Mouse (Mus musculus): ENCODE data around the gene Ankmy2. TPM values are rescaled to one million over a fixed set of nuclear protein-coding genes. Genes with fewer than 3 reads are reported as not detected.
A peak's percentile ranks its signal among the peaks of the same experiment; 100 is the strongest.

The Ankmy2 gene
- polyA plus RNA-seq, 1 experiment from 2014 or later: 36.9 TPM

GRCm38 (mm10) chr12:36134111-36134510, 22.8 kb upstream of the Ankmy2 start:
- Histone ChIP-seq H3K27ac (no peak overlapping the region), H3K4me2 (no peak overlapping the region), H3K4me3 (replicated peaks) (no peak overlapping the region), H3K36me3 (peaks cover 59% of the 10 kb centered on the region), H3K9me3 (replicated peaks) (no peaks in the 10 kb centered on the region), H3K27me3 (no peaks in the 10 kb centered on the region), H3K9ac (no peak overlapping the region), H3K4me1 (0 out of 2 replicates have a peak, but pooled peaks cover 4% of the 10 kb centered on the region)
- no peak for ATAC-seq (replicated peaks; ENCODE audit: low FRiP score)
- WGBS: 86% methylated on average over 5 of the region's 5 CpGs

GRCm38 (mm10) chr12:36135409-36135808, 21.5 kb upstream of the Ankmy2 start:
- Histone ChIP-seq H3K36me3 (peaks cover 59% of the 10 kb centered on the region), H3K4me2 (no peak overlapping the region), H3K4me3 (replicated peaks) (no peak overlapping the region), H3K27ac (no peak overlapping the region), H3K27me3 (no peaks in the 10 kb centered on the region), H3K9me3 (replicated peaks) (no peaks in the 10 kb centered on the region), H3K9ac (no peak overlapping the region), H3K4me1 (0 out of 2 replicates have a peak, but pooled peaks cover 4% of the 10 kb centered on the region)
- WGBS: 93% methylated on average over 3 of the region's 3 CpGs
- no peak for ATAC-seq (replicated peaks; ENCODE audit: low FRiP score)

GRCm38 (mm10) chr12:36136285-36136684, 20.6 kb upstream of the Ankmy2 start:
- H3K4me2 ChIP-seq: no peak overlapping the region
- peaks cover 61% of the 10 kb centered on the region for H3K36me3 ChIP-seq
- 92% methylated on average over 8 of the region's 8 CpGs for WGBS
- H3K4me1 ChIP-seq: 0 out of 2 replicates have a peak, but pooled peaks cover 4% of the 10 kb centered on the region
- H3K27ac ChIP-seq: no peak overlapping the region
- no peak for ATAC-seq (replicated peaks; ENCODE audit: low FRiP score)
- H3K27me3 ChIP-seq: no peaks in the 10 kb centered on the region
- no peak overlapping the region for H3K9ac ChIP-seq
- no peaks in the 10 kb centered on the region for H3K9me3 ChIP-seq (replicated peaks)
- H3K4me3 ChIP-seq (replicated peaks): no peak overlapping the region

- H3K4me1 ChIP-seq: 0 out of 2 replicates have a peak, but pooled peaks cover 4% of the 10 kb centered on the region
- H3K36me3 ChIP-seq: peaks cover 53% of the 10 kb centered on the region
- WGBS: 85% methylated on average over 4 of the region's 4 CpGs
- ATAC-seq (replicated peaks; ENCODE audit: low FRiP score): no peak
- no peak overlapping the region for H3K9ac ChIP-seq
- no peaks in the 10 kb centered on the region for H3K9me3 ChIP-seq (replicated peaks)
- no peak overlapping the region for H3K4me2 ChIP-seq
- no peak overlapping the region for H3K4me3 ChIP-seq (replicated peaks)
- no peak overlapping the region for H3K27ac ChIP-seq
- H3K27me3 ChIP-seq: no peaks in the 10 kb centered on the region
These were observed 19.7 kb upstream of the Ankmy2 start for GRCm38 (mm10) chr12:36137192-36137591.

GRCm38 (mm10) chr12:36140401-36140800, 16.5 kb upstream of the Ankmy2 start:
- H3K9ac ChIP-seq: no peak overlapping the region
- 92% methylated on average over 6 of the region's 6 CpGs for WGBS
- H3K4me3 ChIP-seq (replicated peaks): no peak overlapping the region
- no peak overlapping the region for H3K4me2 ChIP-seq
- no peak overlapping the region for H3K27ac ChIP-seq
- ATAC-seq (replicated peaks; ENCODE audit: low FRiP score): no peak
- H3K36me3 ChIP-seq: peaks cover 36% of the 10 kb centered on the region
- no peaks in the 10 kb centered on the region for H3K9me3 ChIP-seq (replicated peaks)
- H3K4me1 ChIP-seq: no peaks in the 10 kb centered on the region
- H3K27me3 ChIP-seq: no peaks in the 10 kb centered on the region

GRCm38 (mm10) chr12:36146230-36147011, 10.5 kb upstream of the Ankmy2 start:
- ATAC-seq (replicated peaks; ENCODE audit: low FRiP score): no peak
- Histone ChIP-seq H3K4me1 (no peaks in the 10 kb centered on the region), H3K27me3 (no peaks in the 10 kb centered on the region), H3K36me3 (peaks cover 6% of the 10 kb centered on the region; the same call in 1 of the 2 replicates), H3K4me3 (replicated peaks) (no peak overlapping the region), H3K4me2 (no peak overlapping the region), H3K27ac (no peak overlapping the region), H3K9ac (no peak overlapping the region), H3K9me3 (replicated peaks) (no peaks in the 10 kb centered on the region)
- 89% methylated on average over 3 of the region's 3 CpGs for WGBS

GRCm38 (mm10) chr12:36150265-36150664, 6.6 kb upstream of the Ankmy2 start:
- H3K4me1 ChIP-seq: peaks cover 13% of the 10 kb centered on the region
- H3K4me3 ChIP-seq (replicated peaks): no peak overlapping the region
- WGBS: 91% methylated on average over 2 of the region's 2 CpGs
- no peak overlapping the region for H3K9ac ChIP-seq
- no peak overlapping the region for H3K4me2 ChIP-seq
- ATAC-seq (replicated peaks; ENCODE audit: low FRiP score): no peak
- H3K27ac ChIP-seq: no peak overlapping the region
- H3K36me3 ChIP-seq: peaks cover 3% of the 10 kb centered on the region; the same call in 1 of the 2 replicates
- H3K9me3 ChIP-seq (replicated peaks): no peaks in the 10 kb centered on the region
- no peaks in the 10 kb centered on the region for H3K27me3 ChIP-seq

GRCm38 (mm10) chr12:36150737-36151136, 6.2 kb upstream of the Ankmy2 start:
- H3K4me3 ChIP-seq (replicated peaks): no peak overlapping the region
- no peak overlapping the region for H3K27ac ChIP-seq
- H3K27me3 ChIP-seq: no peaks in the 10 kb centered on the region
- H3K36me3 ChIP-seq: peaks cover 3% of the 10 kb centered on the region; the same call in 1 of the 2 replicates
- ATAC-seq (replicated peaks; ENCODE audit: low FRiP score): no peak
- peaks cover 16% of the 10 kb centered on the region for H3K4me1 ChIP-seq
- WGBS: 92% methylated on average over 2 of the region's 2 CpGs
- H3K9me3 ChIP-seq (replicated peaks): no peaks in the 10 kb centered on the region
- H3K4me2 ChIP-seq: no peak overlapping the region
- no peak overlapping the region for H3K9ac ChIP-seq

- Histone ChIP-seq H3K4me3 (replicated peaks) (peak overlapping the region; percentile 97), H3K9ac (peak overlapping the region; percentile 68), H3K27ac (no peak overlapping the region), H3K4me2 (peak overlapping the region; percentile 77), H3K9me3 (replicated peaks) (no peaks in the 10 kb centered on the region), H3K4me1 (peaks cover 29% of the 10 kb centered on the region), H3K36me3 (no peaks in the 10 kb centered on the region), H3K27me3 (no peaks in the 10 kb centered on the region)
- ATAC-seq (replicated peaks; ENCODE audit: low FRiP score): no peak
- WGBS: 10% methylated on average over 8 of the region's 8 CpGs
These were observed 1.7 kb upstream of the Ankmy2 start for GRCm38 (mm10) chr12:36155141-36155641.

GRCm38 (mm10) chr12:36156101-36156636, 745 bp upstream of the Ankmy2 start:
- WGBS: under 1% methylated on average over 33 of the region's 33 CpGs
- H3K4me1 ChIP-seq: peaks cover 29% of the 10 kb centered on the region
- H3K9ac ChIP-seq: peak overlapping the region; percentile 68
- H3K36me3 ChIP-seq: no peaks in the 10 kb centered on the region
- no peaks in the 10 kb centered on the region for H3K27me3 ChIP-seq
- peak overlapping the region; percentile 77 for H3K4me2 ChIP-seq
- peak; percentile 61 for ATAC-seq (replicated peaks; ENCODE audit: low FRiP score)
- H3K9me3 ChIP-seq (replicated peaks): no peaks in the 10 kb centered on the region
- H3K4me3 ChIP-seq (replicated peaks): peak overlapping the region; percentile 97
- H3K27ac ChIP-seq: peak overlapping the region; percentile 95

GRCm38 (mm10) chr12:36157304-36157637, 357 bp downstream of the Ankmy2 start:
- H3K36me3 ChIP-seq: no peaks in the 10 kb centered on the region
- under 1% methylated on average over 14 of the region's 14 CpGs for WGBS

GRCm38 (mm10) chr12:36157638-36158308, 859 bp downstream of the Ankmy2 start, which contains the start of gene Bzw2:
Bzw2 (minus strand) TSS chr12:36158080.
- Histone ChIP-seq H3K4me1 (peaks cover 29% of the 10 kb centered on the region), H3K9ac (peak within 1 kb of the TSS; percentile 68), H3K4me3 (replicated peaks) (peak within 1 kb of the TSS; percentile 97), H3K27ac (peak within 1 kb of the TSS; percentile 95), H3K9me3 (replicated peaks) (no peaks in the 10 kb centered on the region), H3K4me2 (peak within 1 kb of the TSS; percentile 77), H3K27me3 (no peaks in the 10 kb centered on the region), H3K36me3 (0 out of 2 replicates have a peak, but pooled peaks cover 2% of the 10 kb centered on the region)
- WGBS: 1% methylated on average over 26 of the region's 26 CpGs
- ATAC-seq (replicated peaks; ENCODE audit: low FRiP score): peak; percentile 38

More at GRCm38 (mm10) chr12:36157304-36157637, 357 bp downstream of the Ankmy2 start:
- H3K9ac ChIP-seq: peak overlapping the region; percentile 68
- no peaks in the 10 kb centered on the region for H3K9me3 ChIP-seq (replicated peaks)
- peaks cover 29% of the 10 kb centered on the region for H3K4me1 ChIP-seq
- H3K4me3 ChIP-seq (replicated peaks): peak overlapping the region; percentile 97
- peak overlapping the region; percentile 77 for H3K4me2 ChIP-seq
- ATAC-seq (replicated peaks; ENCODE audit: low FRiP score): peak; percentile 64
- H3K27ac ChIP-seq: peak overlapping the region; percentile 95
- no peaks in the 10 kb centered on the region for H3K27me3 ChIP-seq

Measured in kidney, embryonic 15.5 days (tissue).